Mouse (Mus musculus) gastrocnemius, postnatal 36 days (tissue): ENCODE measurements at regions not wholly inside any gene's neighbourhood (a gene's known extent, or its start where the extent isn't known, plus 50 kb on each side); places are given as distances from the start of the nearest gene placed in this dataset.

Source experiments
- DNase-seq, 2 experiments: peaks; one replicate each; pipeline ENCODE4 v3.0.0; 2022
- intact Hi-C: fragments of 180-260 bp; cut with DNase I; formaldehyde crosslinking; loops from one replicate; pipeline ENCODE4 v1.15.1; 2025

GRCm38 (mm10) chr13:19888983-19889773 lies 65.1 kb upstream of the Gpr141 start:
- no peak for DNase-seq
- intact Hi-C loops = no loop called here

DNA sequence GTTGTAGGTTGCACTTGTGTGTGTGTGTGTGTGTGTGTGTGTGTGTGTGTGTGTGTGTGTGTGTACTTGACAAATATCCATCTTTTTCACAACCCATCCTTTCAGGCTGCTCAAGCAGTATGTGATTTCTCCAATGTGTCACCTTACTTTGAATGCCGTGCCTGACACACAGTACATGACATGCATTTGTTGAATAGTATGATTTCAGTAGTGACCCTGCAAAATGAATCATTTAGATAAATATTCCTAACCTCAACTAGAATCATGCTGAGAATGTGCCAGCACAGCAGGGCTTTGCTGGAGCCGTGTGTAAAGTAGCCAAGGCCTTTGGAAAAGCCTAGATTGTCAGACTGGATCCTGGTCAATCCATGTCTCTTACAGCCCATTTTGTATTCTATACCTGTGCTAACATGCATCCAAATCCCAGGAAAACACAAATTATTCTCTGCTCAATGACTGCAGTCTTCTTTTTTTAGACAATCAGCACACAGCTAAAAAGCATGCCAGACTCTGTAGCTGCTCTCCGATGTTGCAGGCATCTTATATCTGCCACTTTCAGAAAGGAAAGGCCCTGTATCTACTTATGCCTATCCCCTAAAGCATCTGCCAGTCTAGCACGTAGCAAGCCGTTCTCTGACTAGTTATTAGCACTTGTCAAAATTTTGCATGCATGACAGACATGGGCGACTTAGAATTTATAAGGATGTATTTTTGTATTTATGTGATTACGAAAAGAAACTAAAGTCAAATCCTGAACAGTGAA lies 60.0 kb upstream of the Gpr141 start:
- no peak for DNase-seq
- intact Hi-C loops = no loop called here

DNA sequence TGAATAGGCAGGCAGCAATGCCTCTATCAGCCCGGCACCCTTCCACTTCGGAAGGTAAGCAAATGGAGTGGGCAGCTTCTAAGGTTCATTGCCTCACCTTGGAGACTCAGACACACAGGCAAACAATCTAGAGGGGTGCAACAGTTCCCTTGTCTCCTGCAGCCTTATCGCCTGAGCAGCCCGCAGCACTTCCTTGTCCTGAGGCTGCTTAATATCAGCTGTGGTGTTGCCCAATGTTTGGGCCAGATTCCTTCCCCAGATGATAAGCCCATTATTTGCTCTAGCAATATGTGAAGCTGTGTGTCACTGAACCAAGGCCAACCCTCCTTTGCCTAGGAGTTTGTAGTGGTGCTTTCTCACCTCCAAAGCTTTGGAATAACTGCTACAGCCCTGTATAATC lies 58.8 kb upstream of the Gpr141 start:
- no peak for DNase-seq
- intact Hi-C loops = no loop called here

DNA sequence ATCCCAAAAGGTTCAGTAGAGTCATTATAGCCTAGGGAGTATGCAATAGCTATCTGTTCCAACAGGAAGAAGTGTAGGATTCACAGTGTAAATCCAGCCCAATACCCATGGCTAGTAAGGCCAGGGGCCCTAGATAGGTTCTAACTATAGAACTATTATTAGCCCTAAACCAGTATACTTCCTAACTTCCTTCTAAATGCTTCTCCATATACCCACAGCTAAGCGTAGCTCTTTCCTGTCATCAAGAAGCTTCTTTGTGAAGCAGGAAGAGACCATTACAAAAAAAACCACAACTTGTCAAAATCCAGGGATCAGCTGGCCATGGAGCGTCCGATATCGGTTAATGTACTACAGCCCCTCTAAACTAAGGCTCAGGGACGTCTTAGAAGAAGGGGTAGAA lies 57.7 kb upstream of the Gpr141 start:
- DNase-seq = no peak
- intact Hi-C loops = no loop called here

- DNase-seq = no peak
- intact Hi-C loops = no loop called here
Measured at GRCm38 (mm10) chr13:19874621-19875249, 50.7 kb upstream of the Gpr141 start.
